Mouse (Mus musculus) kidney, postnatal 10 days (tissue): ENCODE data around the gene Vps13c.
A peak's percentile ranks its signal among the peaks of the same experiment; 100 is the strongest.

ENCODE experiments used
- DNase-seq: peaks from one replicate; pipeline ENCODE4 v3.0.0; 2021; ENCODE audit warnings: mixed read lengths

Gene Vps13c

GRCm38 (mm10) chr9:67839981-67840859 is at the start of gene Vps13c:
Gene Vps13c, plus strand, starts transcription at chr9:67840396.
- DNase-seq, result peak; percentile 90

- no peak for DNase-seq
These were observed 47.8 kb upstream of the Vps13c start for GRCm38 (mm10) chr9:67792405-67792804.

DNA sequence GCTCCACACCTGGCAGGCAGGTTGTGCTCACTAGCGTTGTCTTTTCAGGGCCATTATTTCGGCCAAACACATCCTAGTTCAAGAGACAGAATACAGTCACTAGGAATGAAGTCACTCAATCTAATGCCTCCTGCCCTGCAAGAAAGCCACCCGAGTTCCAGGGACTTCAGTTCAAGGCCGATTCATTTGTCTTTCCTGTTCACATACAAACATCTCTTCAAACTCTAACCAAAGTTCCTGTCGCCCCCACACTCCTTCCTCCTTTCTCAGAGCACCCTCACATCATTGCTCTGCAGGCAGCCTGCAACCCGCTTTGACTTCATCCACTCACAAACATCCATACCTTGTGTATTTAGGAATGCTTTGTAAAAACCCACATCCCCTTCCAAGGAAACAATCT is 46.7 kb upstream of the Vps13c start:
- DNase-seq, result no peak

DNA sequence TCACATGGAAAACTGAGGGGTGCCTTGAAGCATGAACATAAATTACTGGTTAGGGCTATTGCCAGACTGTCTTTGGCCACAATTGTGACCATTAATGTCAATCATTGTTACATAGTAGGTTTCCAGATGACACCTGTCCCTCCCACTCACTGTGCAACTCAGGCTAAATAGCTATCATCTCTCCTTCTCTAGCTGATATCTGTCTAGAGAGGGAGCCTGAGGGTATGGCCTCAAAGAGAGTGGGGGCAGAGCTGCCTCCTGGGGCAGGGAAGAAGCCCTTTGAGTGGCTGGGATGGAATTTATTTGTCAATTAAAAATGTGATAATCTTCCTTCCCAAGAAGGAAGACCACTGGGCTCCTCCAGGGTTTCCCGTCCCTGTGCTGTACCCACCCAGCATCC is 46.0 kb upstream of the Vps13c start:
- no peak for DNase-seq

DNA sequence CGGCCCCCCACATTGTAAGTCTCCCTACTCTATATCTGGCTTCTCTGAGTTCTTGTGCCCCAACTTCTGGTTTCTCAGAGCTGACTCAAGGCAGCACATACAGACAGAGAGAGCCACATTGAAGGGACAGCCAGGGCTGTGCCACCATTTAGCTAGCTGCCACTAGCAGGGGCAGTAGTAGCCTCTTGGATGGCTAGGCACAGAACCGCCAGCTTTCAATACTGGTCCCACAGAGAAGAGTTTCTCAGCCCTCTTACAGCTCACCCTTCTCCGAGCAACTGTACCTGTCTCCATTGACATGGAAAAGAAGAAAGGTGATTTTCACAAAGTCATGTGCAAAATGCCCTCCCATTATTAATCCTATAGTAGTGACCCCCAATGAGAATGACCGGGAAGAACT is 45.5 kb upstream of the Vps13c start:
- DNase-seq, result no peak

DNA sequence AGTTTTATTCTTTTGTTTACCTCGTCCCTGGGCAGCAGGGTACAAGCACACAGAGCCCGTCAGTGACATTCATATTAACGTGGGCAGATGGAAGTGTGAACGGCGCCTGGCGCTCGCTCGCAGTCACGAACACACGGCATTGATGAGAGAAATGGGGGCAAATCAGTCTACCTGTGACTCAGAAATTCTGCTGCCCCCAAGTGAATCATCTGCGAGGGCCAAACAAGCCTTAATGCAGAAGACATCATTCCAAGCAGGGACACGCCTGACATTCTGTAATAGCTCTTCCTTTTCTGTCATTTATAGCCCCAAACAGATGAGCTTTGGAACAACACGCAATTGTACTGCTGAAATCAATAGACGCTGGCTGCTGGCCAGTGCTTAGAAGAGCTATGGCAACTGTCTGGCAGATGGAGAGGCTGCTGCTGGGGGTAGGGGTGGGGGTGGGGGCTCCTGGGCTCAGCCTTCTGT is 45.0 kb upstream of the Vps13c start:
- DNase-seq, result no peak

DNA sequence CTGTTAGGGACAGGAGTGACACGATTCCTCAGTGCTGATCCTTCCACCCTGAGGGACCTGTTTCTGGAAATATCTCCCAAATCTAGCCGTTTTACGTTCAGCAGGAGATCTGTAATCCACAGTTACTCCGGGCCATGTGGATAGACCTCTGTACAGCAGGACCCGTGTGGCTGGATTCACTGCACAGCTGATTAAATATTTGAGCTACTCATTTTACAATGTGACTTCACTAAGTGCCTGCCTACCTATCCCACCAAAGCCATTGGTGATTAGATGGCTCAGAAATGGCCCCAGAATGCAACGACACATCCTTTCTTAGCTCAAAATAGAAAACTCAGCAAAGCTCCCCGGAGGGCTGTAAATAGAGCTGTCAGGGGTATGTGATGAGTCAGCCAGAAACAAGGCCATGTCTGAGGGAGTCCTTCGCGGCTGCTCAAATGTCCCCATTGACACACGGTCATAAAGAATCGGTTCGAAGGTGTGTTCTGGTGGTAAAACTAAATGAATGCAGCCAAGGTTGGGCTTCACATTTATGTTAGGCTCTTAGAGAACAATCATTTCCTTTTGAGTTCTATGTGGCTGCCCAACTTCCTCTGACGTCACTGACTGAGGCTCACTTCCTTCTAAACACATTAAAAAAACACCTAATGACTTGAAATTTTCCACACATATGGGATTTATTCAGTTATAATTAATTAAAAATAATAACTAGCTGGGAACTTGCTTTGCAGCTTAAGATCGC is 40.9 kb upstream of the Vps13c start:
- DNase-seq, result no peak

DNA sequence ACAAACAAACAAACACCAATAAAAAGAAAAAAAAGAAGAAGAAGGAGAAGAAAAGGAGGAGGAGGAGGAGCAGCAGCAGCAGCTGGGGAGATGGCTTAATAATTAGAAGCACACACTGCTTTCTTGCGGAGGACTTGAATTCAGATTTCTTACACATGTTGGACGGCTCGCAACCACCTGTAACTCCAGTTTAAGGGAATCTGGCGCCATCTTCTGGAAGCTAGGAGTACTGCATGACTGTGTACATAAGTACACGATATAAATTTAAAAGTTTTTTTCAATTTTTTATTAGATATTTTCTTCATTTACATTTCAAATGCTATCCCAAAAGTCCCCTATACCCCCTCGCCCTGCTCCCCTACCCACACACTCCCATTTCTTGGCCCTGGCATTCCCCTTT is 38.0 kb upstream of the Vps13c start:
- DNase-seq, result peak; percentile 80

DNA sequence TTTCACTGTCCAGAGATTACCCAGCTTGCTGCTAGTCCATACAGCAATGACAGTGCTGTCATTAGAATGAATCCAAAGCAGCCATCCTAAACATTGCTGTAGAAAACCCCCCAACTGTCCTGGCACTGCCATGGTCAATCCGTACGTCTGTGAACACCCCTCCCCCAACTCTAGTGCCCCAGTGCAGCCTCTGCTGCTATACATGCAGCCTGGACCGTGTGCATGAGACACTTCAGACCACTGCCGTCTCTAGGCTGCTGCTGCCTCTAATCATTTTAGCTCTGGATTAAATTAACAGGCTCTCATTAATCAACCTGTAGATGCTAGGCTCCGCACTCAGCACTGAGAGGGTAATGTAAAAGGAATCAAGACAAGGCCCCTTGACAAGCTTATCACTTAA is 33.2 kb upstream of the Vps13c start:
- no peak for DNase-seq

DNA sequence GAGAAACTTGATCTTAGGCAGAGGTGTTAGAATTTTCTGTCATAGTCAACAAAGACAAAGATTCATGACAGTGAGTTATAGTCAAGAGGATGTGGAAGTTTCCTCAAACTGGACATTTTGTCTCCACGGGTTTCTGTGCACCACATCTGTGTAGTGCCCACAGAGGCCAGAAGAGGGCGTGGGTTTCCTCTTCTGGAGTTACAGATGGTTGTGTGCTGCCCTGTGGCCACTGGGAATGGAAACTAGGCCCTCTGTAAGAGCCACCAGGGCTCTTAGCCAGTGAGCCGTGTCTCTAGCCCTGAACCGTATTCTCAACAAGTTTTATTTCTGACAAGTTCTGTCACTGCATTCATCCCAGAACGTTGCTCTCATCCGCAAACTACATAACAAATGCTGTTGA is 29.7 kb upstream of the Vps13c start:
- DNase-seq, result peak; percentile 23

DNA sequence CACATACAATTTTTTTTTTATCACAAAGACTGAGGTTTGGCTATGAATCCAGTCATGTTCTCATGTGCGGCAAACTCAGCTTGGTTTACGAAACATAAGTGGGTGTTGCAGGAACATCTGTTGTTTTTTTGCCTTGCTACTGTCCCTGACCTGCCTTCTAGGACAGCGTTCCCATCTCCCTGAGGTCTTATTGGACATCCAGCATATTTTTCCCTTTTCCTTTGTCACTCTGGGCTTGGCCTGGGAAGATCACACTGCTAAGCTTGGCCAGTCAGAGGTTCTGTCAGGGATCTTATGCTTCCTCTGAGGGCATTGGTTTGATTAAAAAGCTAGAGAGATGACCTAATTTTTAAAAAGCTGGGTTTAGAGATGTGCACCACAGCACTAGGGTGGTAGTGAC is 29.1 kb upstream of the Vps13c start:
- DNase-seq, result no peak

GRCm38 (mm10) chr9:67813171-67813570 is 27.0 kb upstream of the Vps13c start:
- peak; percentile 23 for DNase-seq

DNA sequence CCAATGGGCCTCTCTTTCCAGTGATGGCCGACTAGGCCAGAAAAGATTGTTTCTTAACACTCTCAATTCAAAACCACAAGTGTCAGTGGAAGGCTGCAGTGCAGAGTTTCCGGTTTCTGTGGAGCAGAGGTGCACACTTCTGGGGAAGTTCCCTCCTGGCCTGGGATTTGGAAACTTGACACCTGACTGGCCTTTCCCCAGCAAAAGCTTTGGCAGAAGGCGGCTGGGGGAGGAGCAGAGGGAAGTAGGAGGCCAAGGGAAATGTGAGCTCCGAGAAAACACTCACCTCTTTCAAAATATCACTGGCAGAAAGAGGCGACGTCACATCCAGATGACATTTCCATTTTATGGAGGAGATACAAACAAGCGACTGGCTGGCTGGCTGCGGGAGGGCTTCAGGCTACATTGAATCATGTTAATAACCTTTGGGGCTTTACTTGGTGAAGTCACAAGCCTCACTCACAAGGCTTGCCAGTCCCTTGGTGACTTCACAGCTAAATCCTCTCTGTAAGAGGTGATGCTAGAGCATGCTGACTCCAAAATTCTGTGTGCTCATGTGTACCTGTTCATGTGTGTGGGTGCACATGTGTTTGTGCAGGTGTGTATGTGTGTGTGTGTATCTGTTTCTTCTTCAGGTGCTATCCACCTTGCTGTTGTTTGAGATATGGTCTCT is 26.4 kb upstream of the Vps13c start:
- DNase-seq, result peak; percentile 66

DNA sequence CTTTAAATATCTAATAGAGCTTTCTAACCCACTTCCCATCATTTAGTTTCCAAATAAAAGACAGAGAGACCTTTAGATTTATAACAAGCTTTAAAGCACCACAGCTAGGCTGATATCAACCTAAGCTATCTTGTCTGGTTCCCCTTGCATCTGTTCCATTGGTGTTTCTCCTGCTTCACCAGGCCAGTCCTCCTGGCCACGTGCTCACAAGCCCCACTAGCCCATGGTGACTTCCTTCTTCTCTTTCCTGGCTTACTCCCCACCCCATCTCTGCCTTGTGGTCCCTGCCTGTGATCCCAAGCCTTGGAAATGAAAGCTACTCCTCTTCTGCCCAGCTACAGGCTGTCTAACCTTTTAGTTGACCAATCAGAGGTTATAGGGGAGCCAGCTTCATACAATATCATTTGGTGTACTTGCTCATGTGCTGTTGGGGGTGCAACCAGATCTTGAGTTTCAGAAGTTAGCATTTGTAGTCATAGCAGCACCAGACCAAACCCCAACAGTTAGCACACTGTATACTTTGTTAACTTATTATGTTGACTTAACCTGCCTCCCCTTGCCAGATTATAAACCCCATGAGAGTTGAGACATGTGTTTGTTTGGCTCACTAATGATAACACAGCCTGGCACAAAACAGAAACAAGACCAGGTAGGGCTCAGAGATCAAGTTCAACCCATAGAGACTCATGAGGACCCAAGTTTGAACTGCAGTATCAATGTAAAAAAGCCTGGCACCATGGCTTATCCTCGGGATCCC is 23.8 kb upstream of the Vps13c start:
- no peak for DNase-seq

GRCm38 (mm10) chr9:67817898-67818667 is 22.1 kb upstream of the Vps13c start:
- no peak for DNase-seq

DNA sequence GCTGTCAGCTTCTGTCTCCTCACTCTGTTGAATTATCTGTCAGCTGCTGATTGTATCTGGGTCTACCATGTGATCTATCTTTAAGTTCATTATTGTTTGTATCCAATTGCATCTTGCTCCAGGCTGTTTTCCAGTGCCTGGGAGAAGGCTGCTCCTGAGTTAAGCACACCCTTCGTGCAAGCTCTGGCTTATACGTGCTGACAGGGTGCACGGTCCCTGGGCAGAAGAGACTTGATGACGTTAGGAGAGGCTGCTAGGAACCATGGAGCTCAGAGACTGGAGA is 21.6 kb upstream of the Vps13c start:
- no peak for DNase-seq

- DNase-seq, result no peak
These were observed 17.1 kb upstream of the Vps13c start for GRCm38 (mm10) chr9:67823131-67823530.

- DNase-seq, result no peak
These were observed 14.7 kb upstream of the Vps13c start for GRCm38 (mm10) chr9:67825527-67825926.

- DNase-seq, result peak; percentile 78
These were observed 12.0 kb upstream of the Vps13c start for GRCm38 (mm10) chr9:67828182-67828581.

- DNase-seq, result peak; percentile 68
These were observed 9.5 kb upstream of the Vps13c start for GRCm38 (mm10) chr9:67830411-67831358.
